Mouse (Mus musculus): ENCODE results near the gene Snd1. TPM values are rescaled to one million over a fixed set of nuclear protein-coding genes. Genes with fewer than 3 reads are reported as not detected.

Gene Snd1
- polyA plus RNA-seq, 1 experiment from 2014 or later = 80.1 TPM

DNA sequence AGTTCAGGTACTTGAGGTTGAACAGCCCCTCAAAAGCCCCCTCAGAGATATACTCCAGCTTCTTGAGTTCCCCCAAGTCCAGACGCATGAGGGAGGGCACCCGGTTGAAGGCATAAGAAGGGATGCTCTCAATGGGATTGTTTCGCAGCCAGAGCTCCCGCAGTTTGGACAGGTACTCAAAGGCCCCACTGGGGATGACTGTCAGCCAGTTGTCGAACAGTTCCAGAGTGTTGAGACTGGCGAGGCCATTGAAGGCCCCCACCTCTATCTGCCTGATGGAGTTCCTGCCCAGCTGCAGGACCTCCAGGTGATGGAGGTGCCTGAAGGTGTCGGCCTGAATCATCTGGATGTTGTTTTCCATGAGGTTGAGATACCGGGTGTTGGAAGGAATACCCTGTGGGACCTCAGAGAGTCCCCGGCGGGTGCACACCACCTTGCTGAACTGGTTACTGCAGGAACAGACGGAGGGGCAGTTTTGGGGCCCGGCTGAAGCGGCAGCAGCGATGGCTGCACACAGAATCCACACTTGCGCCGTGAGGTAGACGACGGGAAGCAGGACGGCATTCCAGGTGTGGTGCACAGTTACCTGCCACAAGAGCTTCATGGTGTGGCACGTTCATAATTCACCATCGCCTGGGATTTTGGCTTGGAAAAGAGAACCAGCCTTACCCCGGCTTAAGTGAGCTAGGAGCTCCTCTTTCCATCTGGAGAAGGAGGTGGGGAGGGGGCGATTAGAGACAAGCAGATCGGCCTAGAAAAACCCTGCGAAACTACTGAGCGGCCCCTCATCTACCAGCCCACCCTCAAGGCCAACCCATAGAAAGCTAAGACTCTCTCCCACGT lies 356.3 kb downstream of the Snd1 start, which contains the start of gene Lrrc4:
Lrrc4 (minus strand) TSS at position 737 of the 843 bp plus-strand sequence.
- Histone ChIP-seq H3K36me3 (ENCODE audit: poor library complexity, severe bottlenecking) (peaks cover 8% of the 10 kb centered on the region; the same call in 1 of the 2 replicates), H3K27ac (peak within 1 kb of the TSS; percentile 92), H3K4me2 (peak within 1 kb of the TSS; percentile 99), H3K9ac (peak within 1 kb of the TSS; percentile 94), H3K4me3 (peak within 1 kb of the TSS; percentile 78), H3K4me1 (peaks cover 65% of the 10 kb centered on the region), H3K27me3 (0 out of 2 replicates have a peak, but pooled peaks cover 10% of the 10 kb centered on the region), H3K9me3 (replicated peaks) (no peaks in the 10 kb centered on the region)
- 21% methylated on average over 27 of the region's 27 CpGs for WGBS
- no peak for ATAC-seq

DNA sequence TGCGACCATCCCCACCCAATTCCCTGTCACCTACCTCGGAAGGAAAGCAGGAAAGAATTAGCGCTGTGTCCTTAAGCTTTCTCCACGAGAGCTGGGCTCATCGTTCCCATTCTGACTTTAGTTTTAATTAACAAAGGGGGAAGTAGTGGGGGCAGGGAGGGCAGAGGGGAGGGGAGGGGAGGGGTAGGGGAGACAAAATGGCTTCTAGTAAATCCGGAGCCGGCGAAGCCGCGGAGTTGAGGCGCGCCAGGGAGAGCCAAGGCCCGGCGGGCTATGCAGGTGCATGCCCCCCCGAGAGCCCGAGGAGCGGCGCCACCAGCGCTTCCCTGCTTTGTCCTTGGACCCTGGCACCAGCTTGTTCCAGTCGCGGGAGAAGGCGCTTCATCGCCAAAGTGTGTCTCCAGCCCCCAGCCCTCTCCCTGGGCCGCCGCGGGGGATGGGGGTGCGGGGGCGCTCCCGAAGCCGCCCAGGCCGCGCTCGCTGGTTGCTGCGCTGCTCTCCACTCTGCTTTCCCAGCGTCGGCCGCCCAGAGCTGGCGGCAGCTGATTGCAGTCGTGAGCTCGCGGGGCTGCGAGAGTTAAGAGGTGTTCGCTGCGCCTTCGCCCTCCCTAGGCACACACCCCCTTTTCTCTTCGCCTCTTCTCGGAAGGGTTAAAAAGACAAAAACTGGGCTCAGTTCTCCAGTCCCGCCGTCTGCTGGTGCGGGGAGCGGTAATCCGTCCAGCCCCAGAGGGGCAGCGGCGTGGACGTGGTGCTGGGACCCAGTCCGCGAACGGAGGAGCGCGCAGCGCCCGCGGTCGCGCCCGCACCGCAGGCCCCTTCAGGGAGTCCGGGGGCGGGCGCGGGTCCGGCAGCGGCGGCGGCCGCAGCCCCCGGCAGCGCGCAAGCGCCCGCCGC lies 357.2 kb downstream of the Snd1 start:
- no peaks in the 10 kb centered on the region for H3K9me3 ChIP-seq (replicated peaks)
- H3K9ac ChIP-seq = peak overlapping the region; percentile 94
- H3K4me2 ChIP-seq = peak overlapping the region; percentile 99
- H3K4me1 ChIP-seq = peaks cover 56% of the 10 kb centered on the region
- peaks cover 8% of the 10 kb centered on the region; the same call in 1 of the 2 replicates for H3K36me3 ChIP-seq (ENCODE audit: poor library complexity, severe bottlenecking)
- H3K27me3 ChIP-seq = 0 out of 2 replicates have a peak, but pooled peaks cover 10% of the 10 kb centered on the region
- peak; percentile 50 for ATAC-seq
- under 1% methylated on average over 66 of the region's 82 CpGs for WGBS
- peak overlapping the region; percentile 78 for H3K4me3 ChIP-seq
- peak overlapping the region; percentile 92 for H3K27ac ChIP-seq

DNA sequence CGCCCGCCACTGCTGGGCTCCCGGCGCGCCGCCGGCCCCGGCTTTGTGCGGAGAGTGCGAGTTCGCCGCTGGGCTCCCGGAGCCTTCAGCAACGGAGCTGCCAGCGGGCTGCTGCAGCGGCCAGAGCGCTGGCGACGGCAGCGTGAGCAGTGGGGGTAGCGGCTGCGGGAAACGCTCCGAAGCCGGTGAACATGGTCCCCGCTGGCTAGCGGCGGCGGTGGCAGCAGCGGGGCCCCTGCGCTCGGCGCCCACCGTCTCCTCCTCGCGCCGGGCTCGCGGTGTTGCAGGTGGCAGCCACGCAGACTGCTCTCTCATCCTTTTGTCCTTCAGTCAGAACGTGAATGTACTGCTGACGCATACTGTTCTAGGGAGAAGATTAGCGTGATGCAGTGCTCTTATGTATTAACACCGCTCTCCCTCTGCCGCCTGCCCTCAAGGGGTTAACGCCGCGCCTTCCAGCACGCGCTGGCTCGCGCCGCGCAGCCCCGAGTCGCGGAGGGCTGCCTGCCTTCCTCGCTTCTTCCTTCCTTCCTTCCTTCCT lies 357.9 kb downstream of the Snd1 start:
- H3K4me2 ChIP-seq = peak overlapping the region; percentile 99
- no peaks in the 10 kb centered on the region for H3K9me3 ChIP-seq (replicated peaks)
- H3K4me1 ChIP-seq = peaks cover 49% of the 10 kb centered on the region
- H3K36me3 ChIP-seq (ENCODE audit: poor library complexity, severe bottlenecking) = peaks cover 8% of the 10 kb centered on the region; the same call in 1 of the 2 replicates
- peak overlapping the region; percentile 92 for H3K27ac ChIP-seq
- 0% methylated on average over 57 of the region's 58 CpGs for WGBS
- peak; percentile 82 for ATAC-seq
- peak overlapping the region; percentile 94 for H3K9ac ChIP-seq
- H3K4me3 ChIP-seq = peak overlapping the region; percentile 78
- H3K27me3 ChIP-seq = 0 out of 2 replicates have a peak, but pooled peaks cover 10% of the 10 kb centered on the region

DNA sequence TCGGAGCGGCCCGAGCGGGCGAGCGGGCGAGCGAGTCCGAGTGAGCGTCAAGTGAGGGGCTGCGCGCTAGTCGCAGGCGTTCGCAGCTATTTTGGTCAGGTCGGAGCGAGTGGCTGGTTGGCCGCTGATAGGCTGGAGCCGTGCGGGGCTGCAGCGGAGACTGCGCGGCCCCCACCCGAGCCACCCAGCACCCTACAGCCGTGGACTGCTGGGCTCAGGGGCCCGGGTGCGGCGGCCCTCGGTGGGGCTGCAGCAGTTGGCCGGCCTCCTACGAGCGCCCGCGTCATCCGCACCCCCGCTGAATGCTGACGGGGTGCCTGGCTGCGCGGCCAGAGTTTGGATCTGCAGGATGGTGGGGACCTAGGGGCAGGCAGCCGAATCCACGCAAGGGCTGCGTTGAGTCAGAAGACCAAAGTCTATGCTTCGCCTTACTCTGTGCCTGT lies 358.5 kb downstream of the Snd1 start:
- peaks cover 43% of the 10 kb centered on the region for H3K4me1 ChIP-seq
- peak overlapping the region; percentile 94 for H3K9ac ChIP-seq
- H3K9me3 ChIP-seq (replicated peaks) = no peaks in the 10 kb centered on the region
- H3K4me2 ChIP-seq = peak overlapping the region; percentile 99
- H3K4me3 ChIP-seq = peak overlapping the region; percentile 78
- WGBS = under 1% methylated on average over 38 of the region's 43 CpGs
- H3K27ac ChIP-seq = peak overlapping the region; percentile 92
- peak; percentile 73 for ATAC-seq
- H3K36me3 ChIP-seq (ENCODE audit: poor library complexity, severe bottlenecking) = peaks cover 8% of the 10 kb centered on the region; the same call in 1 of the 2 replicates
- 0 out of 2 replicates have a peak, but pooled peaks cover 10% of the 10 kb centered on the region for H3K27me3 ChIP-seq

DNA sequence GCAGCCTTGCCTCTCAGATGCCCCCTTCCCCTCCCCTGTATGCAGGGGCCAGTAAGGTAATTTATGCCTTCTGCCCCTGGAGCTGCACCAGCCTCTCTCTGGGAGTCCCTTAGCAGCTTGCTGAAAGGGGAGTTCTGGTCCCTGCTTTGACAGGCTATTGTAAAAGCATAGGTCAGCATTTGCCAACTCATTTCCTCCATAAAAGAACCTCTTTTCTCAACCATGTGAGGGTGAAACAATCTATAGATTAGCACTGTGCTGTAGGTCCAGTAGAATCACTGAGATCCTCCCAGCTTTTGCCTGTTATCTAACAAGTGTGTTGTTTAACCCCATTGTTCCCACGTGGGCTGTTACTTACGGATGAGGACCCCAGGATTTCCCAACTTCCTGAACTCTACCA lies 359.1 kb downstream of the Snd1 start:
- Histone ChIP-seq H3K4me2 (peak overlapping the region; percentile 99), H3K27me3 (0 out of 2 replicates have a peak, but pooled peaks cover 10% of the 10 kb centered on the region), H3K4me3 (peak overlapping the region; percentile 78), H3K36me3 (ENCODE audit: poor library complexity, severe bottlenecking) (peaks cover 8% of the 10 kb centered on the region; the same call in 1 of the 2 replicates), H3K9me3 (replicated peaks) (no peaks in the 10 kb centered on the region), H3K4me1 (peaks cover 37% of the 10 kb centered on the region), H3K27ac (no peak overlapping the region), H3K9ac (peak overlapping the region; percentile 94)
- 28% methylated on average over 2 of the region's 2 CpGs for WGBS
- no peak for ATAC-seq

DNA sequence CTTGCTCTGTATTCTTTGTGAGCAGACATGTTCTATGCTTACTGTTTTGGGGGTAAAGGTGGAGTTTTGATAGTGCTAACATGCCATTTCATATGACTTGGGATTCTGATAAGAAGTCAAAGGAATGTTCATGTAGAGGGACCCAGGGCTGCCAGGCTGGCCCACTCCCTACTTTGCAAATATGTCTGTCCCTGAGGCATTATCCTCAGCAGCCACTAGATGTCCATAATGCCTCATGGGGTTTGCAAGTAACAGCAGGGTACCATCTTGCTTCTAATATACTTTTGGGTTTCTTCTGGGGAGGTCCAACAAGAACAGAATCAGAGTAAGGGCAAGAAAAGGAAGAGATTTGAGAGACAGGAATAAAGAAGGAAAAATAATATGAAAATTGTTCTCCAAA lies 361.7 kb downstream of the Snd1 start:
- H3K4me2 ChIP-seq = no peak overlapping the region
- H3K9ac ChIP-seq = no peak overlapping the region
- H3K9me3 ChIP-seq (replicated peaks) = no peaks in the 10 kb centered on the region
- peaks cover 27% of the 10 kb centered on the region for H3K4me1 ChIP-seq
- H3K36me3 ChIP-seq (ENCODE audit: poor library complexity, severe bottlenecking) = no peaks in the 10 kb centered on the region
- ATAC-seq = no peak
- 0 out of 2 replicates have a peak, but pooled peaks cover 10% of the 10 kb centered on the region for H3K27me3 ChIP-seq
- H3K4me3 ChIP-seq = no peak overlapping the region
- no peak overlapping the region for H3K27ac ChIP-seq

DNA sequence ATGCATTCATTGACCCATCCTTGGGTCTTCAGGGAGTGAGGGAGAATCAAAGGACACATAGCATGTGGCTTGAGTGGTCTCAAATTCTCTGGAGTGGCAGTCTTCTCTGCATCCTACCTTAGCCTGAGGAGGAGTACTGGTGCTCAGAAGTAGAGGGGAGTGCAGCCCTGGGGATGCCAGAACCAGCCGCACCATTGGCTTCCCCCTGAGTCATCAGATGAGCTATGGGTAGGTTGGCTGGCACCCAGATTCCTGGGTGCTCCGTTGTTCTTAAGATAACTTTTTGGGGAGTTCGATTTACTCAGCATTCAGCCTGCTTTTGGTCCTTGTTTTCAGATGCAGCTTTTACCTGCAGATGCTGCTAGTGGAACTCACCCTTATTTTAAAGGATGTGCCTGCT lies 366.6 kb downstream of the Snd1 start:
- no peak overlapping the region for H3K4me2 ChIP-seq
- peaks cover 48% of the 10 kb centered on the region for H3K4me1 ChIP-seq
- no peak overlapping the region for H3K27ac ChIP-seq
- no peaks in the 10 kb centered on the region for H3K36me3 ChIP-seq (ENCODE audit: poor library complexity, severe bottlenecking)
- no peak overlapping the region for H3K9ac ChIP-seq
- H3K9me3 ChIP-seq (replicated peaks) = no peaks in the 10 kb centered on the region
- H3K4me3 ChIP-seq = no peak overlapping the region
- no peak for ATAC-seq
- no peaks in the 10 kb centered on the region for H3K27me3 ChIP-seq
- 83% methylated on average over 3 of the region's 3 CpGs for WGBS

DNA sequence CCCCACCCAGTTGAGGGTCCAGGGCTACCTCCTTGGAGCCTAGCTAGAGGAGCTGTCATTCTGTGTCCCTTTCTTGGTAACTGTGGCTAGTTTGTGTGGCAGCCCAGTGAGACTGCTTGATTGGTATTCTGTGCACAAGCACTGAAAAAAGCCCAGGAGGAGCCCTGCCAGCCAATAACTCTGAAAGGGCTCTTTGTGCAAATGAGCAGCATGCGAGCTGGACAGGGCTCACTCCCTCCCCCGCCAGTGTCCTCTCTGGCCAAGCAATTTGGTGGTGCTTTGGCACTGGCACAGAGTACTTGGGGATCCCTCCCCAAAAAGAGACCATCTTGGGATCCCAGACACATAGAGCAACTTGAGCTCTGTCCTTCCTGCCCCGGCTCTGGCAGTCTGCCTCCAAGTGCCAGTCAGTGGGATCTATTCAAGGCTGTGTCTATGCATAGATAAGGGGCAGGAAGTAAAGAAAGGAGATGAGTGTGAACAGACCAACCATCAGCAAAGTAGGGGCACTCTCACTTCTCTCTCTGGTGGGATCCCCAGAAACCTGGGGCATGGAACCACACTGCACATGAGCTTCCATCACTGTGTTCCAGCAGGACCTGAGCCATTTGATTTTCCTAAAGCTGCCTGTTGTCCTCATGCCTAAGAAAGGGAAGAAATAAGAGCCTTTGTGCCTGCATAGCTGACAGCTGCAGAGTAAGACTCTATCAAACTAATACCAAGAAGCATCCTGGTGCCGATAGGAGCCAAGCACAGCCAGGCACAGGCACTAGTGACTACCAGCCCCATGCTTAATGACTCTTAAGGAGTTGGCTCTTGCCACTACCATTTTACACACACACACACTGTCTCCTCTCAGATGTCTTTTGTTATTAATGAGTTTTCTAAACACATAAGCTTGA lies 367.7 kb downstream of the Snd1 start:
- Histone ChIP-seq H3K27me3 (no peaks in the 10 kb centered on the region; the same call in 1 of the 2 replicates), H3K36me3 (ENCODE audit: poor library complexity, severe bottlenecking) (no peaks in the 10 kb centered on the region), H3K4me3 (no peak overlapping the region), H3K9me3 (replicated peaks) (no peaks in the 10 kb centered on the region), H3K4me2 (peak overlapping the region; percentile 27), H3K4me1 (peaks cover 50% of the 10 kb centered on the region), H3K27ac (peak overlapping the region; percentile 84), H3K9ac (peak overlapping the region; percentile 16; the same call in 1 of the 2 replicates)
- 15% methylated on average over 4 of the region's 4 CpGs for WGBS
- peak; percentile 94 for ATAC-seq

DNA sequence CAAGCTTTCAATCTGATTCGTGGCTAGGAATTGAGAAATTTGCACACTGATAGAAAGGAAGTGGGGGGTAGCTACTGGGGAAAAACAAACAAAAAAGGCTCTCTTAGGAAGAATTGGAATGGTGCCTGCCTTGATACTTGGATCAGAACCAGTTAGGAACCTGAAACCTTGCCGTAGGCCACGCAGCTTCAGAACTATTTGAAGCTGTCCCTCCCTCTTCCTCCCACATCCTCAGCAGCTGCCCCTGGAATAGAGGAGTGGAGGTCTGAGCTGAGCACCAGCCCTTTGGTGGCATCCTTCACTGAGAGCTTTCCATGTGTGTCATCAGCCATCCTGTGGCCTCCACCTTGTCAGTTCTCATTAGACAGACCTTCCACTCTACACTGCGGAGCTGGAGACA lies 370.7 kb downstream of the Snd1 start:
- no peak for ATAC-seq
- H3K9ac ChIP-seq = no peak overlapping the region
- no peak overlapping the region for H3K4me2 ChIP-seq
- H3K4me1 ChIP-seq = peaks cover 64% of the 10 kb centered on the region
- no peaks in the 10 kb centered on the region for H3K36me3 ChIP-seq (ENCODE audit: poor library complexity, severe bottlenecking)
- no peak overlapping the region for H3K4me3 ChIP-seq
- WGBS = 34% methylated on average over 4 of the region's 4 CpGs
- no peak overlapping the region for H3K27ac ChIP-seq
- H3K27me3 ChIP-seq = peaks cover 2% of the 10 kb centered on the region; the same call in 1 of the 2 replicates
- no peaks in the 10 kb centered on the region for H3K9me3 ChIP-seq (replicated peaks)

DNA sequence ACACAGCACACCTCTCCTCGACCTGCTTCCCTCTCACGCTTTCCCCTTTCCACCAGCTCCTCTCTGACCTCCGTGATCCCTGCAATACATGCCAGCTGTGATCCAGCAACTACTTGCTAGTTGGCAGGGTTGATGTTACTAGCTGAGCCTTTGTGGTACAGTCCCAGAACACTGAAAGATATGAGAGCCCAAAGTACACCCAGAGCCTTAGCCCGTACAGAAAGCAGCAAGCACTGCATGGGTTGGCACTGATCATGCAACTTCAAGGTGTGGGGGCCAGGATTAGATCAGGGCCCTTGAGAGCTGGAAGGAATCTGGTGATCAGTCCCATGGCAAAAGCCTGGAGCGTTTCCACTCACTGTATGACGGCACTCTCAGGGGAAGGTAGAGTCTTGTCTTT lies 372.7 kb downstream of the Snd1 start:
- Histone ChIP-seq H3K9ac (no peak overlapping the region), H3K4me2 (no peak overlapping the region), H3K9me3 (replicated peaks) (no peaks in the 10 kb centered on the region), H3K27me3 (peaks cover 19% of the 10 kb centered on the region), H3K4me1 (peaks cover 52% of the 10 kb centered on the region), H3K27ac (no peak overlapping the region), H3K4me3 (no peak overlapping the region), H3K36me3 (ENCODE audit: poor library complexity, severe bottlenecking) (no peaks in the 10 kb centered on the region)
- 59% methylated on average over 6 of the region's 6 CpGs for WGBS
- ATAC-seq = 0 out of 2 replicates have a peak, but pooled peaks have one; percentile 11
